Mouse (Mus musculus) heart, embryonic 14.5 days (tissue): Measurements from ENCODE around the gene 5031439G07Rik. TPM values are rescaled to one million over a fixed set of nuclear protein-coding genes. Genes with fewer than 3 reads are reported as not detected.

Source experiments
- ATAC-seq: fragments of 200-750 bp; cut with Nextera tagmentation; 2 replicates; pipeline ENCODE4 v1.8.0; 2017; ENCODE audit warnings: low read depth, moderate TSS enrichment; ENCODE audit not compliant: insufficient number of reproducible peaks, insufficient read depth, low FRiP score
- H3K27ac ChIP-seq, 2 experiments: fragments of 200-500 bp in 1 of 2; fragments of 300-500 bp in 1 of 2; sonication (generic) in 1 of 2; replicated peaks in 1 of 2; 2 replicates each; pipeline ENCODE4 v1.5.1; 2012 to 2014; ENCODE audit warnings: low read depth in 2 of 2, low read length in 2 of 2, control low read depth in 1 of 2, mild to moderate bottlenecking in 1 of 2, mixed read lengths in 1 of 2; ENCODE audit not compliant: control insufficient read depth in 1 of 2, insufficient read depth in 1 of 2
- H3K27me3 ChIP-seq: fragments of 300-500 bp; sonication (generic); 2 replicates; pipeline ENCODE4 v1.6.1; 2014; ENCODE audit warnings: mild to moderate bottlenecking, low read length, control low read depth; ENCODE audit not compliant: control insufficient read depth, insufficient read depth
- H3K36me3 ChIP-seq: fragments of 300-500 bp; sonication (generic); 2 replicates; pipeline ENCODE4 v1.6.1; 2014; ENCODE audit warnings: mild to moderate bottlenecking, control low read depth, low read length, mixed read lengths; ENCODE audit not compliant: control insufficient read depth, insufficient read depth
- H3K4me1 ChIP-seq, 2 experiments: fragments of 200-500 bp in 1 of 2; fragments of 300-500 bp in 1 of 2; sonication (generic) in 1 of 2; 2 replicates each; pipeline ENCODE4 v1.6.1; 2012 to 2014; ENCODE audit warnings: low read length in 2 of 2, control low read depth in 1 of 2, mixed read lengths in 1 of 2; ENCODE audit not compliant: control insufficient read depth in 2 of 2, insufficient read depth in 2 of 2
- H3K4me2 ChIP-seq: fragments of 300-500 bp; sonication (generic); 2 replicates; pipeline ENCODE4 v1.6.1; 2014; ENCODE audit warnings: mild to moderate bottlenecking, low read length
- H3K4me3 ChIP-seq, 2 experiments: fragments of 200-500 bp in 1 of 2; fragments of 300-500 bp in 1 of 2; sonication (generic) in 1 of 2; 2 replicates each; pipeline ENCODE4 v1.5.1; 2012 to 2014; ENCODE audit warnings: low read length in 2 of 2, mild to moderate bottlenecking in 2 of 2, control low read depth in 1 of 2, low read depth in 1 of 2, moderate library complexity in 1 of 2; ENCODE audit not compliant: control insufficient read depth in 1 of 2, insufficient read depth in 1 of 2
- H3K9ac ChIP-seq: fragments of 300-500 bp; sonication (generic); 2 replicates; pipeline ENCODE4 v1.6.1; 2014; ENCODE audit warnings: mild to moderate bottlenecking, low read length
- H3K9me3 ChIP-seq: fragments of 300-500 bp; sonication (generic); 2 replicates; pipeline ENCODE4 v1.6.1; 2016; ENCODE audit warnings: low read length, control low read depth; ENCODE audit not compliant: control insufficient read depth
- WGBS: fragments of 180-500 bp; shearing (Covaris S2); extraction: QIAGEN DNeasy Blood & Tissue Kit; methylation state at CpG from one replicate; pipeline ENCODE4 v1.1.7; 2014; 5-methylcytosine and 5-hydroxymethylcytosine counted together
- polyA plus RNA-seq: library from polyadenylated mRNA; unstranded; fragments of >200 nt; fragmentation: Nextera tagmentation; extraction: Ambion mirVana; gene quantifications from 2 replicates; pipeline ENCODE4 v1.2.1, GENCODE M21; 2014

Gene 5031439G07Rik
- polyA plus RNA-seq, 1 experiment from 2014 or later = 9.9 TPM

GRCm38 (mm10) chr15:84962518-84962917 lies 25.8 kb downstream of the 5031439G07Rik start:
- WGBS = 82% methylated on average over 2 of the region's 2 CpGs
- Histone ChIP-seq H3K27ac (no peak overlapping the region), H3K36me3 (0 out of 2 replicates have a peak, but pooled peaks cover 7% of the 10 kb centered on the region), H3K4me3 (no peak overlapping the region), H3K4me1 (no peaks in the 10 kb centered on the region), H3K9ac (no peak overlapping the region), H3K4me2 (no peak overlapping the region), H3K9me3 (no peaks in the 10 kb centered on the region), H3K27me3 (no peaks in the 10 kb centered on the region)
- no peak for ATAC-seq

DNA sequence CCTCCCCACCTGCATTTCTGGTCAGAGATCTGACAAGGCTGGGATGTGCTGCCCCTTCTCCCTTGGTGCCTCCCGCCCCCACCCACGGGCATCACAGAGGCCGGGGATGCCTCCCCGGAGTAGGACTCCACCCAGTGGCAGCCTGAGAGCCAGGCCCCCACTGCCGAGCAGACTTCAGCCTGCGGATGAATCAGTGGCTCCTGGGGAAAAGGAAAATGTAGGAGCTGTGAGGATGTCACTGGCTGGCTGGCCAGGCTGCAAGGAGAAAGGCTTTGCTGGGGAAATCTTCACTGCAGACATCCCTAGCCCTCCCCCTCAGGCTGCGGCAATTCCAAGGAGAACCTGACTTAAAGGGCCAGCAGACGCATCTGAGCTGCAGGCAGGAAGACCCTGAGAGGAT lies 27.7 kb downstream of the 5031439G07Rik start:
- Histone ChIP-seq H3K27me3 (no peaks in the 10 kb centered on the region), H3K4me2 (no peak overlapping the region), H3K4me3 (no peak overlapping the region), H3K4me1 (no peaks in the 10 kb centered on the region), H3K9ac (no peak overlapping the region), H3K36me3 (peaks cover 17% of the 10 kb centered on the region; the same call in 1 of the 2 replicates), H3K27ac (no peak overlapping the region), H3K9me3 (no peaks in the 10 kb centered on the region)
- ATAC-seq = no peak
- WGBS = 30% methylated on average over 8 of the region's 8 CpGs

DNA sequence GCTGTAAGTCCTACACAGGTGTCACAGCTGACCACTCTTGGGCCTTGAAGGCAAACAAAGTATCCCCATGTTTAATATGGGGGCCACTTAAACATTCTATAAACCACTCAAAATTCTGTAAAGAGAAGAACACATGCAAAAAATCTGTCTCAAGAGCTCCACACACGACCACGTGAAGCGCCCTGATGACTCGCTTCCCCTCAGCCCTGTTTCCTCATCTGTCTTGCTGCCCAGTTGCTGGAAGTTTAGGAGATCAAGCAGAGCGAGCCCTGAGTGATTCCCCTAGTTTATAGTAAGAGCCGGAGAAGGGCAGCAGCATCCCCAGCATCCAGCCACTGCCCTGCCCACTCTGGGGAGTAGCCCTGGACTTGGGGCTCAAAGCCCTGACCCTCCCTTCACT lies 28.5 kb downstream of the 5031439G07Rik start:
- no peak overlapping the region for H3K4me3 ChIP-seq
- 81% methylated on average over 6 of the region's 6 CpGs for WGBS

DNA sequence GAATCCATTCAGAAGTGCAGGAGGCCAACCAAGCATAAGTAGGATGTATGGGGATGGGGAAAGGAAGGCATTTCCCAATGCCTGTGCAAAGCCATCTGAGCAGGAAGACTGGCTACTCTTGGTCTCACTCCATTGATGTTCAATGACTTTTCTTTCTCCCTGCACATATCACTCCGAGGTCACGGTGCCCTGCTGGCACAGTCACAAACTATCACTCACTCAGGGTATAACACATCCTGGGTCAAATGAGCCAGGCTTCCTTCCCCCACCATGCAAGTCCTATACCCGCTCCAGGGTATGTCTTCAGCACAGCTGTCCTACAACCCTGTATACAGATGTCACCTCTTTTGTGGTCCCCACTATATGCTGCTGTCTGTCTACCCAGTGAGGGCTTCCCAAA lies 30.0 kb downstream of the 5031439G07Rik start:
- WGBS = 94% methylated on average over 3 of the region's 3 CpGs
- H3K4me3 ChIP-seq = no peak overlapping the region
- no peaks in the 10 kb centered on the region for H3K4me1 ChIP-seq
- peaks cover 23% of the 10 kb centered on the region for H3K36me3 ChIP-seq
- H3K27me3 ChIP-seq = no peaks in the 10 kb centered on the region
- no peak overlapping the region for H3K9ac ChIP-seq
- no peak overlapping the region for H3K27ac ChIP-seq
- H3K4me2 ChIP-seq = no peak overlapping the region
- H3K9me3 ChIP-seq = no peaks in the 10 kb centered on the region
- no peak for ATAC-seq

More for the DNA sequence above, 28.5 kb downstream of the 5031439G07Rik start:
- Histone ChIP-seq H3K36me3 (peaks cover 19% of the 10 kb centered on the region; the same call in 1 of the 2 replicates), H3K4me1 (no peaks in the 10 kb centered on the region), H3K4me2 (no peak overlapping the region), H3K27ac (no peak overlapping the region), H3K9me3 (no peaks in the 10 kb centered on the region), H3K9ac (no peak overlapping the region), H3K27me3 (no peaks in the 10 kb centered on the region)
- ATAC-seq = no peak

GRCm38 (mm10) chr15:84957851-84958250 lies 30.5 kb downstream of the 5031439G07Rik start:
- Histone ChIP-seq H3K9me3 (no peaks in the 10 kb centered on the region), H3K9ac (no peak overlapping the region), H3K27ac (no peak overlapping the region), H3K4me1 (no peaks in the 10 kb centered on the region), H3K4me2 (no peak overlapping the region), H3K36me3 (peaks cover 28% of the 10 kb centered on the region), H3K4me3 (no peak overlapping the region), H3K27me3 (no peaks in the 10 kb centered on the region)
- WGBS = 46% methylated on average over 3 of the region's 3 CpGs
- peak; percentile 14; the same call in 1 of the 2 replicates for ATAC-seq

DNA sequence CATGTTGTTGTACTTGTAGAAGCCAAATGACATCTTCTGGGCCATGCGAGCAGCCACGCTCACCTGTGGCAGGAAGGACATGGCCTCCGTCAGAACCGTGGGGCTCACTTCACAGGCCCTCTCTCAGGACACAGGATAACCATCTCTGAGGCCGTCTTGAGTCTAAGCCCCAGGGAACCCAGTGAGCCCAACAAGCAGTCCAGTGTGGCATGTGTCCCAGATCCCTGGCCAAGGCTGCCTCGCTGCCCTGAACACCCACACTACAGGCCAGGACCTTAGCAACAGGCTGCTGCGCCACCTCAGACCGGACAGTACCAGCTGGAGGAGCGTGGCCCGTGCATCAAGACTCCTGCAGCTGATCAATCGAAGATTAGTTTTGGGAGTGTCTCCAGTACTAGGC lies 35.1 kb downstream of the 5031439G07Rik start:
- Histone ChIP-seq H3K4me1 (peaks cover 8 to 13% of the 10 kb centered on the region in 2 experiments; a peak in 3 of 4 replicates), H3K4me3 (no peak overlapping the region), H3K9ac (no peak overlapping the region), H3K4me2 (no peak overlapping the region), H3K27me3 (no peaks in the 10 kb centered on the region), H3K27ac (no peak overlapping the region), H3K36me3 (peaks cover 60% of the 10 kb centered on the region), H3K9me3 (no peaks in the 10 kb centered on the region)
- ATAC-seq = no peak
- 80% methylated on average over 11 of the region's 11 CpGs for WGBS

DNA sequence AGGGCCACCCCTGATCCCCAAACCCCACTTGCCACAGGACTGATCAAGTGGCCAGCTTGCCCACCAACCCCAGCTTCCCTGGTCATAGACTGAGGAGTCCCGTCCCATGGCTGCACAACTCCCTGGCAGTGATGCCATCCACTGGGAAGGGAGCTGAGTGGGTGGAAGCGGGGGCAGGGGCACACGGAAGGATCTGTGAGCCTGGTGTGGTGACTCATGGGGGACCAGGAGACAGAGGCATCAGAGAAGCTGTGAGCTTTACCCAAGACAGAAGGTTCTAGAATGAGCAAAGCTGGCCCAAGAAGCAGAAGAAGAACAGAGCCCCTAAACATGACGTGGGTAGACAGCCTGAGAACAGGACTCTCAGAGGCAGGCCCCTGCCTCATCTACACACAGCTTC lies 38.3 kb downstream of the 5031439G07Rik start:
- no peak overlapping the region for H3K9ac ChIP-seq
- WGBS = 86% methylated on average over 4 of the region's 4 CpGs
- ATAC-seq = no peak
- H3K36me3 ChIP-seq = peaks cover 48% of the 10 kb centered on the region
- H3K27ac ChIP-seq = no peak overlapping the region
- peaks cover 8 to 14% of the 10 kb centered on the region in 2 experiments; a peak in 3 of 4 replicates for H3K4me1 ChIP-seq
- no peak overlapping the region for H3K4me2 ChIP-seq
- no peaks in the 10 kb centered on the region for H3K9me3 ChIP-seq
- no peak overlapping the region for H3K4me3 ChIP-seq
- H3K27me3 ChIP-seq = no peaks in the 10 kb centered on the region

DNA sequence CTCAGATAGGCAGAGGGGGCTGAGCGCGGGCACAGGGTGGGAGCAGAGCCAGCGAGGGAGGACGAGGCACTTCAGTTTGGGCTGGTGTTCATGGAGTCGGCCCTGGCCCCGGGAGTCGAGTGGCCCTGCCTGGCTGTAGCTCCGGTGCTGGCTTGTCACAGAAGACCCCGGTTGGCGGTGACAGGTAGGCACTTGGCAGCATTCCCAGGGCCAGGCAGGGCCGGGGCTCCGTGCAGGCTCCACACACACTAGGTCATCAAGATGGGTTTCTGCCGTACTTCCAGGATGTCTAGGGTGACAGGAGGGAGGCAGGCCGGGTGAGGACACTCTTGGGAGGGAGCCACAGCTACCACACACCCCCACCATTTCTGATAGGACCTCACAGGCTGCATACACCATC lies 39.4 kb downstream of the 5031439G07Rik start:
- no peak; the same call in 1 of the 2 replicates for ATAC-seq

More for the DNA sequence above, 39.4 kb downstream of the 5031439G07Rik start:
- Histone ChIP-seq H3K4me2 (no peak overlapping the region), H3K4me1 (peaks cover 8 to 23% of the 10 kb centered on the region in 2 experiments; a peak in 3 of 4 replicates), H3K36me3 (peaks cover 48% of the 10 kb centered on the region), H3K27me3 (no peaks in the 10 kb centered on the region), H3K4me3 (no peak overlapping the region), H3K9ac (no peak overlapping the region), H3K27ac (peak overlapping the region in 1 of 2 experiments; percentile 27; a peak in 1 of 4 replicates), H3K9me3 (no peaks in the 10 kb centered on the region)
- 32% methylated on average over 14 of the region's 14 CpGs for WGBS
